Mouse (Mus musculus) liver, embryonic 13.5 days (tissue): ENCODE data around the gene Lrp2. TPM values are rescaled to one million over a fixed set of nuclear protein-coding genes. Genes with fewer than 3 reads are reported as not detected.

ENCODE experiments used
- ATAC-seq: fragments of 200-750 bp; cut with Nextera tagmentation; 2 replicates; pipeline ENCODE4 v1.8.0; 2017; ENCODE audit warnings: low read depth, mild to moderate bottlenecking, moderate number of reproducible peaks, moderate library complexity
- DNase-seq: peaks from one replicate; pipeline ENCODE4 v3.0.0; 2022
- H3K27ac ChIP-seq: fragments of 300-500 bp; sonication (generic); 2 replicates; pipeline ENCODE4 v1.5.1; 2015; ENCODE audit warnings: moderate library complexity, mild to moderate bottlenecking, inconsistent platforms
- H3K27me3 ChIP-seq: fragments of 300-500 bp; sonication (generic); 2 replicates; pipeline ENCODE4 v1.6.1; 2015; ENCODE audit warnings: mild to moderate bottlenecking, inconsistent platforms
- H3K36me3 ChIP-seq: fragments of 300-500 bp; sonication (generic); 2 replicates; pipeline ENCODE4 v1.6.1; 2015; ENCODE audit warnings: mild to moderate bottlenecking, inconsistent platforms
- H3K4me1 ChIP-seq: fragments of 300-500 bp; sonication (generic); replicated peaks from 2 replicates; pipeline ENCODE4 v1.6.1; 2015; ENCODE audit warnings: inconsistent platforms
- H3K4me2 ChIP-seq: fragments of 300-500 bp; sonication (generic); 2 replicates; pipeline ENCODE4 v1.6.1; 2015; ENCODE audit warnings: inconsistent platforms, mild to moderate bottlenecking, moderate library complexity
- H3K4me3 ChIP-seq: fragments of 300-500 bp; sonication (generic); replicated peaks from 2 replicates; pipeline ENCODE4 v1.5.1; 2015; ENCODE audit warnings: mild to moderate bottlenecking, inconsistent platforms
- H3K9ac ChIP-seq: fragments of 300-500 bp; sonication (generic); 2 replicates; pipeline ENCODE4 v1.6.1; 2015; ENCODE audit warnings: mild to moderate bottlenecking, inconsistent platforms
- H3K9me3 ChIP-seq: fragments of 300-500 bp; sonication (generic); replicated peaks from 2 replicates; pipeline ENCODE4 v1.6.1; 2016; ENCODE audit warnings: inconsistent platforms
- WGBS: fragments of 180-500 bp; shearing (Covaris S2); methylation state at CpG from one replicate; pipeline ENCODE4 v1.1.7; 2015; ENCODE audit not compliant: insufficient replicate concordance; 5-methylcytosine and 5-hydroxymethylcytosine counted together
- polyA plus RNA-seq: library from polyadenylated mRNA; unstranded; fragments of >200 nt; fragmentation: Nextera tagmentation; extraction: Ambion mirVana; gene quantifications from 2 replicates; pipeline ENCODE4 v1.2.1, GENCODE M21; 2015

The Lrp2 gene
- polyA plus RNA-seq, 1 experiment from 2014 or later = 0.06 TPM

DNA sequence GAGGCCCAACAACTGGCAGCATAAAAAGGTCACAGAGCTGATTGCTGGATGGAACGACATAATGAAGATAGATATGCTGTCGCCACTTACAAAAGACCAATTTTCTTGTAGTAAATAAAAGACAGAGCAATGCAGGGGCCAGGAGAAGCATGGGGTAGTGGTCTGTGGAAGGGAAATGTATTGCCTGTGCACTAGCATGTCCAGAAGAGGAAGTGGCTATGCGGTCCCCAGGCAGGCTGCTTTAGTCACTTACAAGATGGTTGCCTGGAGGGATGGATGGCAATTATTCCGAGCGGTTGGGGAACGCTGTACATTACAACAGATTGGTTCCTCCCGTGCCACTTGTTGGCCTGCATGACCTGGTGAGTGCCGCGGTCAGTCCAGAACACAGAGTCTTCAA lies 85.5 kb downstream of the Lrp2 start:
- no peak for ATAC-seq
- Histone ChIP-seq H3K4me2 (no peak overlapping the region), H3K36me3 (no peaks in the 10 kb centered on the region), H3K9ac (no peak overlapping the region), H3K27me3 (no peaks in the 10 kb centered on the region), H3K27ac (no peak overlapping the region), H3K9me3 (no peaks in the 10 kb centered on the region), H3K4me3 (no peak overlapping the region), H3K4me1 (no peaks in the 10 kb centered on the region)
- DNase-seq = no peak
- WGBS = 77% methylated on average over 9 of the region's 9 CpGs

DNA sequence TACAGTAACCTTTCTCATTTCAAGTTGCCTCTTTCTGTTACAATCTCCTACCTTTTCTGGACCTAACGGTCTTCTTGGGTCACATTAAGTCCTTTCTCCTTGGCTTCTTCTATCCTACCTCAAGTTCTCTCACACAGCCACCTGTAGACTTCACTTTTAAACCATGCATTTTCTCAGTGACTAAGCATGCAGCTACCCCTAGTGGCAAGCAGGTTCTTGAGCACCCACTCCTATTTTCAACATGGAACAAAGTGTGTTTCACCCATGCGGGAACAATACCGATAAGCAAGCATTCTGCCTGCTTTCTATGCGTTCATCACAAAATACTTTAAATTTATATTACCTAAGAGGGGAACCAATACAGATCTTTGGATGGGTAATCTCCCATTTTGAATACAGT lies 92.7 kb downstream of the Lrp2 start:
- no peak for DNase-seq
- Histone ChIP-seq H3K9ac (no peak overlapping the region), H3K4me1 (no peaks in the 10 kb centered on the region), H3K36me3 (no peaks in the 10 kb centered on the region), H3K27me3 (no peaks in the 10 kb centered on the region), H3K27ac (no peak overlapping the region), H3K9me3 (no peaks in the 10 kb centered on the region), H3K4me2 (no peak overlapping the region), H3K4me3 (no peak overlapping the region)
- ATAC-seq = no peak
- 72% methylated on average over 4 of the region's 4 CpGs for WGBS

DNA sequence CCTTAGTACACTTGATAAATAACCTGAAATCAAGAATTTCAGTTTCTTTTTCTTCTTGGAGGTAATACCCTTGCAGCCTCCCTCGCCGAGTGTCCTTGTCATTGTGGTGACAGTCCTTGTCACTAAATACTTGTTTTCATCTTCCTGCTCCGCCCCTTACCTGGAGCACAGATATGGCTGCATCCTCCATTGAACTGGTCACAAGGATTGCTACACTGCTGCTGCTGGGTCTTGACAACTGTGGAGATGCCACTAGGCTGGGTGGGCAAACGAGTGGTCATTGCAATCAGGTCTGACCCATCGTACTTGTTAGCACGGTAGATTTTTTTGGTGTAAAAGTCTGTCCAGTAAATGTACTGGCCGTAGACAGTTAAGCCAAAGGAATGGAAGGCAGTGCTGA lies 104.9 kb downstream of the Lrp2 start:
- no peak for ATAC-seq
- Histone ChIP-seq H3K4me2 (no peak overlapping the region), H3K9me3 (no peaks in the 10 kb centered on the region), H3K4me3 (no peak overlapping the region), H3K36me3 (no peaks in the 10 kb centered on the region), H3K27ac (no peak overlapping the region), H3K27me3 (no peaks in the 10 kb centered on the region), H3K4me1 (no peaks in the 10 kb centered on the region), H3K9ac (no peak overlapping the region)
- DNase-seq = no peak
- 73% methylated on average over 7 of the region's 7 CpGs for WGBS

DNA sequence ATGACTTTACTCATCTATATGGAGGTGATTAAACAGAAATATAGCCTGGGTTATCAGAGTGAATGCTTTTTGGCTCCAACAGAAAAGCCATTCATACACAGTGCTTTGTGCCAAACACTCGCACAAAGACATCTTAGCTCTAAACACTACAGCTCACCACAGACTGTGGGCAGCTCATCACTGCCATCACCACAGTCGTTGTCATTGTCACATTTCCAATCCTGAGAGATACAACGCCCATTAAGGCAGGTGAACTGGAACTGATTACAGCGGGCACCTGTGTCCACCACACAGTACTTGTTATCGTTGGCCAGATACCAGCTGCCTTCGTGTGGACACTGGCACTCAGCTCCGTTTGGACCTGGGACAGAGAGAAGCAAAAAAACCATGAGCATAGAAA lies 106.0 kb downstream of the Lrp2 start:
- Histone ChIP-seq H3K27me3 (no peaks in the 10 kb centered on the region), H3K4me1 (no peaks in the 10 kb centered on the region), H3K4me3 (no peak overlapping the region), H3K36me3 (no peaks in the 10 kb centered on the region), H3K9me3 (no peaks in the 10 kb centered on the region), H3K4me2 (no peak overlapping the region), H3K27ac (no peak overlapping the region), H3K9ac (no peak overlapping the region)
- WGBS = 67% methylated on average over 7 of the region's 7 CpGs
- DNase-seq (no peak), ATAC-seq (no peak)

DNA sequence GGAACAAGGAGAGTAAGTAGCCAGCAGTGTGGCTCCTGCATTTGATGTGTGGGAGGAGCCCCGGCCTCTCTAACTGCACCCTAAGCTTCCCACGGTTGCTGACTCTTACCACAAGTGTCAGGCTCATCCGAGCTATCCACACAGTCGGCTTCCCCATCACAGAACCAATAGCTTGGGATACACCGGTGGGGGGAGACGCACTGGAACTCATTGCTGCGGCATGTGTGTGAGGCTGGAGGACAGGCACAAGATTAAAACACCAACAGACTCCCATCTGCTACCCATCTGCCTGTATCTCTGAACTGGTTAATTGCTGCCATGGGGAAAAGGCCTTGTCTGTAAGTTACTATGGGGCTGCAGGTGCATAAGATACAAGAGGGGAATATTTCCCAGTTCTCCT lies 109.0 kb downstream of the Lrp2 start:
- no peaks in the 10 kb centered on the region for H3K27me3 ChIP-seq
- DNase-seq = no peak
- no peak for ATAC-seq

DNA sequence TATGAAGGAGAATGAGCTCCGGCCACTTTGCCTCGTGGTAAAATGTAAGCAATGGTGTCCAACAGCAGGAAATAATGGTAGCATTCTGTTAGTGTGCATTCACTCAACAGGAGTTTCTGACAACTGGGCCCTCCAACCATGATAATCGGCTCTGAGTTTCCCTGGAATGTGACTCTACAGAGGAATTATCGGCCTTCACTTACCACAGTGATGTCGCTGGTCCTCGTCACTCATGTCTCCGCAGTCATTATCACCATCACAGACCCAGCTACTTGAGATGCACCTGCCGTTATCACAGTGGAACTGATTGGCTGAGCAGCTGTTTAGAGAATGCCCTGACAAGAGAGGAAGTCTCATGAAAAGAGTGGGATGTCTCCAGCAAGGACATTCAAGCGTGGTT lies 110.7 kb downstream of the Lrp2 start:
- WGBS = 64% methylated on average over 9 of the region's 9 CpGs
- Histone ChIP-seq H3K9ac (no peak overlapping the region), H3K36me3 (no peaks in the 10 kb centered on the region), H3K27me3 (no peaks in the 10 kb centered on the region), H3K4me1 (no peaks in the 10 kb centered on the region), H3K4me3 (no peak overlapping the region), H3K27ac (no peak overlapping the region), H3K9me3 (no peaks in the 10 kb centered on the region), H3K4me2 (no peak overlapping the region)
- ATAC-seq = no peak
- no peak for DNase-seq

More for the DNA sequence above, 109.0 kb downstream of the Lrp2 start:
- no peak overlapping the region for H3K27ac ChIP-seq
- 68% methylated on average over 7 of the region's 7 CpGs for WGBS
- H3K9ac ChIP-seq = no peak overlapping the region
- no peaks in the 10 kb centered on the region for H3K36me3 ChIP-seq
- H3K4me3 ChIP-seq = no peak overlapping the region
- no peaks in the 10 kb centered on the region for H3K9me3 ChIP-seq
- no peaks in the 10 kb centered on the region for H3K4me1 ChIP-seq
- no peak overlapping the region for H3K4me2 ChIP-seq

DNA sequence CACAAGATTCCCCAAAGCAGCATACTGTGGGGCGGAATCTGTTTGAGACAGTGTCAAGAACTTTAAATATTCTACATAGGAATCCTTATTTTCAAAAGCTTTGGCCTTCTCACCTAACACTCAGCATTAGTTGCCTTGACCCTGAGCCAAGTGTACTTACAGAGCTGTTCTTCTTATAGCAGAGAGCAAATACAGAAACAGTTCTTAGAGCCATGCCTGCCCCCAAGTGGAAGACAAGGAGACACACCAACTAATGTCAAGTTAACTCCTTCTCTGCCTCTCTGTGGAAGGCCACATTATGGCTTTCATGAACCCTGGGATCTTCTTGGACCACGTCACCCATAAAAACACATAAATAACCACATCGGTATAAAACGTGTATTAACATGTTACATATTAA lies 114.0 kb downstream of the Lrp2 start:
- 74% methylated on average over 4 of the region's 4 CpGs for WGBS
- ATAC-seq = no peak
- Histone ChIP-seq H3K36me3 (no peaks in the 10 kb centered on the region), H3K9ac (no peak overlapping the region), H3K4me2 (no peak overlapping the region), H3K27me3 (no peaks in the 10 kb centered on the region), H3K27ac (no peak overlapping the region), H3K9me3 (no peaks in the 10 kb centered on the region), H3K4me1 (no peaks in the 10 kb centered on the region), H3K4me3 (no peak overlapping the region)
- no peak for DNase-seq

DNA sequence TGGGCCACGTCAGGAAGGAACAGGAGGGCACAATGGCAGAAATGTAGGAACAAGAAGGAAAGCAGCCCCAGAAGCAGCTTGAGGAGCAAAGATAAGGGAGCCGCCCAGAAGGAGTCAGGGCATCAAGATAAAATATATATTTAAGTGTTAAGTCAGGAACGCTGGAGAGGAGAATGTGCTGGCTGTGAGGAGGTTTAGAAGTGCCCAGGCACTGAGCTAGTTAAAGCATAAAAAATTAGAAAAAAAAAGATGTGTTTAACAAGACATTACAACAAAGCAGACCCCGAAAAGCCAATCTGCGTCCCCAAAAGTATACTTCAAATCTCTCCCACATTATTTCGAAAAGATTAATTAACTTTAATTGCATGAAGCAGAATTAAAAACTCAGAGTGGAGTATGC lies 122.3 kb downstream of the Lrp2 start:
- DNase-seq (no peak), ATAC-seq (no peak)
- 49% methylated on average over 6 of the region's 6 CpGs for WGBS
- Histone ChIP-seq H3K4me1 (no peaks in the 10 kb centered on the region), H3K27me3 (no peaks in the 10 kb centered on the region), H3K4me3 (no peak overlapping the region), H3K9ac (no peak overlapping the region), H3K36me3 (no peaks in the 10 kb centered on the region), H3K9me3 (no peaks in the 10 kb centered on the region), H3K27ac (no peak overlapping the region), H3K4me2 (no peak overlapping the region)

DNA sequence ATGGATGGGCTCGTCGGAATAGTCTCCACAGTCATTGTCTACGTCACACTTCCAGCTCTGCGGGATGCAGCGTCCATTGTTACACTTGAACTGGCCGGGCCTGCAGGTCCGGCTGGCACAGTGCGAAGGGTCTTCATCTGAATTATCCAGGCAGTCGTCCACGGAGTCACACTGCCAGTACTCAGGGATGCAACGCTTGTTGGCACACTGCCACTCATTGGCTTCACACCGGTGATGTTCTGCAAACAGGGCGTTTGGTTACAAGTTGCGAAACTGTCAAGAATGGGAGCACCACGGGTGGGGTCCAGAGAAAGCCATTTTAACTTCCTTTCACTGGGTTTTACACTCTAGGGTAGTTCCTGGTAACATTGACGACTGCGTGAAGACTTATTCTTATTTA lies 126.4 kb downstream of the Lrp2 start:
- no peak overlapping the region for H3K4me3 ChIP-seq
- H3K4me2 ChIP-seq = no peak overlapping the region
- H3K9me3 ChIP-seq = no peaks in the 10 kb centered on the region
- H3K36me3 ChIP-seq = no peaks in the 10 kb centered on the region
- WGBS = 77% methylated on average over 17 of the region's 17 CpGs
- H3K27ac ChIP-seq = no peak overlapping the region
- ATAC-seq (no peak), DNase-seq (no peak)
- no peaks in the 10 kb centered on the region for H3K27me3 ChIP-seq
- H3K4me1 ChIP-seq = no peaks in the 10 kb centered on the region
- no peak overlapping the region for H3K9ac ChIP-seq

DNA sequence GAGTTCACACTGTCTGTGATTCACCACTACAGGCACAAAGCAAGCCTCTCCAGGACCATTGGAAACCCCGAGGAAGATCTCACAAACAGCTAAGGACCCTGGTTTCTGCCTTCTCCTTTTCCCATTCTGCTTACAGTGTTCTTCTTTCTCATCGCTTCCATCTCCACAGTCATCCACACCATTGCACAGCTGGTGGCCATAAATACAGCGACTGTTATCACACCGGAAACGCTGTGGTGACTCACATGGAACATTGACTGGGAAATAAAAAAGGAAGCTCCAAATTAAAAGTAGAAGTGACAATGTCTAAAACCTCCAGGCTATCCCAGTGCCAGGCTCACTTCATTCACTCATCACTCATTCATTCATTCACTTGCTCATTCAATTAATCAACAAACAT lies 134.7 kb downstream of the Lrp2 start:
- no peak overlapping the region for H3K9ac ChIP-seq
- no peak overlapping the region for H3K4me3 ChIP-seq
- 70% methylated on average over 5 of the region's 5 CpGs for WGBS
- H3K27me3 ChIP-seq = no peaks in the 10 kb centered on the region
- no peaks in the 10 kb centered on the region for H3K4me1 ChIP-seq
- ATAC-seq (no peak), DNase-seq (no peak)
- H3K9me3 ChIP-seq = no peaks in the 10 kb centered on the region
- H3K4me2 ChIP-seq = no peak overlapping the region
- no peak overlapping the region for H3K27ac ChIP-seq
- no peaks in the 10 kb centered on the region for H3K36me3 ChIP-seq

DNA sequence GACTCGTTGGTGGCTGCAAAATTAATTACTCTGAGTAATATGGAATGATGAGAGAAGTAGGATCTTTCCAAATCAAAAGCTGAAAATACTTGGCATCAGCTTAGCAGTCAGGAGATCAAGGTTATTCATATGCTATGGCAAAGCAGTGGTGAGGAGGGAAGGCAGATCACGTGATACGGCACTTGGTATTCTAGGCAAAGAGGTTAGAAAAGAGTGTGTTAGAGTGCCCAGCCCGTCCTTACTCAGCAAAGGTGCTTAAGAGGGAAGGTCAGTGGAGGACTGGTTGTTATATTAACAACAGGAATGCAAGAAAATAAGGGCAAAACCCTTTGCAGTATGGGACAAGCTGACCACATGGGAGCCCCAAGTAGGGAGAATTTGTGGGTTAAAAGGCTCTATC lies 137.3 kb downstream of the Lrp2 start:
- Histone ChIP-seq H3K36me3 (no peaks in the 10 kb centered on the region), H3K9me3 (no peaks in the 10 kb centered on the region), H3K9ac (no peak overlapping the region), H3K4me2 (no peak overlapping the region), H3K27ac (no peak overlapping the region), H3K4me3 (no peak overlapping the region), H3K27me3 (no peaks in the 10 kb centered on the region), H3K4me1 (no peaks in the 10 kb centered on the region)
- WGBS = 66% methylated on average over 4 of the region's 4 CpGs
- ATAC-seq (no peak), DNase-seq (no peak)

DNA sequence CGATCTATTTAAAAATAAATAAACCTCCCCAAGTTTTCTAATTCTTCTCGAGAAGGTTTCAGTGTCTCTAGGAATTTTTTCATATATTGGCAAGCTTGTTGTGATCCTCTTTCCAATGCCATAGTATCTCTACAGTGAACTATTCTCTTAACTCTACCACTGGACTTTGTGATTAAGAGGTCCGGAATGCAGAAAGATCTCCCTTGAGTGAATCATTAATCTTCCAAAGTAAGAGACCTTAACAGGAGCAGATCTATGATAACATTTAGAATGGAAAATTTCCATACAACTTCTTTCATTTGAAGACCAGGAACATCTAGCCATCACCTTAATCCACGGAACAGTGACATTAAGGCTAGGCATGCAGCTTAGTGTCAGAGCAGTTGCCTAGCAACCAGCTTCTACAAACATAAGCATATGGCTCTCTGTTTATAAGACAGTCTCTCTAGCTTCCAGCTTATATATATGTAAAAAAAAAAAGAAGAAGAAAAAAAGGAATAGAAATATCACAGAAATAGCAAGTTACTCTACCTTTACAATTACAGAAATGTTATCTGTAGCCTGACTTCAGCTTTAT lies 139.9 kb downstream of the Lrp2 start:
- Histone ChIP-seq H3K9me3 (no peaks in the 10 kb centered on the region), H3K4me1 (no peaks in the 10 kb centered on the region), H3K4me3 (no peak overlapping the region), H3K36me3 (no peaks in the 10 kb centered on the region), H3K27ac (no peak overlapping the region), H3K27me3 (no peaks in the 10 kb centered on the region), H3K9ac (no peak overlapping the region), H3K4me2 (no peak overlapping the region)
- ATAC-seq (no peak), DNase-seq (no peak)
- 63% methylated on average over 4 of the region's 4 CpGs for WGBS
